Mouse (Mus musculus): Measurements from ENCODE around the gene Tmem131l. TPM values are rescaled to one million over a fixed set of nuclear protein-coding genes. Genes with fewer than 3 reads are reported as not detected.

Tmem131l gene
- polyA plus RNA-seq, 1 experiment from 2014 or later, result 123 TPM

- H3K36me3 ChIP-seq (ENCODE audit: control insufficient read depth, insufficient read depth, low read length), result no peaks in the 10 kb centered on the region
- H3K4me3 ChIP-seq (ENCODE audit: low read depth, low read length), result no peak overlapping the region
- WGBS, result 18% methylated on average over 8 of the region's 8 CpGs
- no peak overlapping the region for H3K9ac ChIP-seq (ENCODE audit: low read length)
- H3K27ac ChIP-seq (ENCODE audit: low read depth, low read length), result peak overlapping the region; percentile 67
- ATAC-seq (peak; percentile 74), DNase-seq (ENCODE audit: low spot score) (peak; percentile 84)
- peaks cover 90% of the 10 kb centered on the region for H3K4me1 ChIP-seq (ENCODE audit: control insufficient read depth, insufficient read depth, low read length)
- no peaks in the 10 kb centered on the region for H3K27me3 ChIP-seq (replicated peaks; ENCODE audit: control insufficient read depth, insufficient read depth, low read length)
- no peaks in the 10 kb centered on the region for H3K9me3 ChIP-seq (replicated peaks; ENCODE audit: control insufficient read depth, low read length)
- no peak overlapping the region for H3K4me2 ChIP-seq (ENCODE audit: low read length)
Measured at GRCm38 (mm10) chr3:83994217-83994839, 45.6 kb downstream of the Tmem131l start.

DNA sequence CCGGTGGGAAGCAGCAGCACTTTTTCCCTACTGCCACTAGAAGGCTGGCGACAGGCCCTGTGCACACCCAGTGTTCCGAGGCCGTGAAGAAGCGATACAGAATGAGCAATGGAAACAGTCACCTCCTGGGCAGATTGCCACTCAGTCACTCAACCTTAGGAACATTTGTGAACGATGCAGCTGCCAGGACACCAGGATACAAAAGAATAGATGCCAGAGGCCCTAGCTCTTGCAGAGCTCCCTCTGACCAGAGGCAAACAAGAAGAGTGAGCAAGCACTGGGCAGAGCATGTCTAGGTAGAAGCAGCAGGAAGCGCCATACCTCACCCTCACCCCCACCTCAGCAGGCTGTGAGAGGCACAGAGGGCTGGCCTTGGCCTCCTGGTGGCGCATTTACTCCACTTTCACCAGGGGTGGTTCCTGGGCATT is 46.9 kb downstream of the Tmem131l start:
- peak; percentile 93 for DNase-seq (ENCODE audit: low spot score)
- no peak overlapping the region for H3K4me2 ChIP-seq (ENCODE audit: low read length)
- peak overlapping the region; percentile 80 for H3K27ac ChIP-seq (ENCODE audit: low read depth, low read length)
- no peak overlapping the region for H3K9ac ChIP-seq (ENCODE audit: low read length)
- ATAC-seq, result peak; percentile 45
- H3K9me3 ChIP-seq (replicated peaks; ENCODE audit: control insufficient read depth, low read length), result no peaks in the 10 kb centered on the region
- WGBS, result 27% methylated on average over 8 of the region's 8 CpGs
- peaks cover 99% of the 10 kb centered on the region for H3K4me1 ChIP-seq (ENCODE audit: control insufficient read depth, insufficient read depth, low read length)
- H3K27me3 ChIP-seq (replicated peaks; ENCODE audit: control insufficient read depth, insufficient read depth, low read length), result no peaks in the 10 kb centered on the region
- H3K36me3 ChIP-seq (ENCODE audit: control insufficient read depth, insufficient read depth, low read length), result no peaks in the 10 kb centered on the region
- no peak overlapping the region for H3K4me3 ChIP-seq (ENCODE audit: low read depth, low read length)

- Histone ChIP-seq H3K4me3 (ENCODE audit: low read depth, low read length) (no peak overlapping the region), H3K27me3 (replicated peaks; ENCODE audit: control insufficient read depth, insufficient read depth, low read length) (no peaks in the 10 kb centered on the region), H3K36me3 (ENCODE audit: control insufficient read depth, insufficient read depth, low read length) (no peaks in the 10 kb centered on the region), H3K4me2 (ENCODE audit: low read length) (no peak overlapping the region), H3K9me3 (replicated peaks; ENCODE audit: control insufficient read depth, low read length) (no peaks in the 10 kb centered on the region), H3K9ac (ENCODE audit: low read length) (no peak overlapping the region), H3K4me1 (ENCODE audit: control insufficient read depth, insufficient read depth, low read length) (peaks cover 95% of the 10 kb centered on the region), H3K27ac (ENCODE audit: low read depth, low read length) (0 out of 2 replicates have a peak overlapping the region, but pooled peaks have one; percentile 14)
- WGBS, result 86% methylated on average over 8 of the region's 8 CpGs
- DNase-seq (ENCODE audit: low spot score) (no peak), ATAC-seq (no peak)
Measured at GRCm38 (mm10) chr3:83991691-83992524, 48.1 kb downstream of the Tmem131l start.

- no peaks in the 10 kb centered on the region for H3K27me3 ChIP-seq (replicated peaks; ENCODE audit: control insufficient read depth, insufficient read depth, low read length)
- H3K4me2 ChIP-seq (ENCODE audit: low read length), result no peak overlapping the region
- H3K9ac ChIP-seq (ENCODE audit: low read length), result 0 out of 2 replicates have a peak overlapping the region, but pooled peaks have one; percentile 1
- H3K27ac ChIP-seq (ENCODE audit: low read depth, low read length), result no peak overlapping the region
- no peaks in the 10 kb centered on the region for H3K9me3 ChIP-seq (replicated peaks; ENCODE audit: control insufficient read depth, low read length)
- DNase-seq (ENCODE audit: low spot score), result no peak
- no peak overlapping the region for H3K4me3 ChIP-seq (ENCODE audit: low read depth, low read length)
- H3K4me1 ChIP-seq (ENCODE audit: control insufficient read depth, insufficient read depth, low read length), result peaks cover 95% of the 10 kb centered on the region
- H3K36me3 ChIP-seq (ENCODE audit: control insufficient read depth, insufficient read depth, low read length), result no peaks in the 10 kb centered on the region
- 18% methylated on average over 4 of the region's 4 CpGs for WGBS
- no peak for ATAC-seq
Measured at GRCm38 (mm10) chr3:83988214-83988613, 51.8 kb downstream of the Tmem131l start.

- ATAC-seq (no peak), DNase-seq (ENCODE audit: low spot score) (no peak)
- no peak overlapping the region for H3K9ac ChIP-seq (ENCODE audit: low read length)
- H3K9me3 ChIP-seq (replicated peaks; ENCODE audit: control insufficient read depth, low read length), result no peaks in the 10 kb centered on the region
- H3K4me1 ChIP-seq (ENCODE audit: control insufficient read depth, insufficient read depth, low read length), result peaks cover 95% of the 10 kb centered on the region
- no peak overlapping the region for H3K4me3 ChIP-seq (ENCODE audit: low read depth, low read length)
- no peak overlapping the region for H3K4me2 ChIP-seq (ENCODE audit: low read length)
- H3K36me3 ChIP-seq (ENCODE audit: control insufficient read depth, insufficient read depth, low read length), result no peaks in the 10 kb centered on the region
- H3K27me3 ChIP-seq (replicated peaks; ENCODE audit: control insufficient read depth, insufficient read depth, low read length), result no peaks in the 10 kb centered on the region
- 74% methylated on average over 8 of the region's 8 CpGs for WGBS
- no peak overlapping the region for H3K27ac ChIP-seq (ENCODE audit: low read depth, low read length)
Measured at GRCm38 (mm10) chr3:83987533-83988112, 52.4 kb downstream of the Tmem131l start.

GRCm38 (mm10) chr3:83986740-83987139 is 53.2 kb downstream of the Tmem131l start:
- Histone ChIP-seq H3K4me3 (ENCODE audit: low read depth, low read length) (no peak overlapping the region), H3K27ac (ENCODE audit: low read depth, low read length) (0 out of 2 replicates have a peak overlapping the region, but pooled peaks have one; percentile 90), H3K27me3 (replicated peaks; ENCODE audit: control insufficient read depth, insufficient read depth, low read length) (no peaks in the 10 kb centered on the region), H3K36me3 (ENCODE audit: control insufficient read depth, insufficient read depth, low read length) (no peaks in the 10 kb centered on the region), H3K9me3 (replicated peaks; ENCODE audit: control insufficient read depth, low read length) (no peaks in the 10 kb centered on the region), H3K4me2 (ENCODE audit: low read length) (no peak overlapping the region), H3K4me1 (ENCODE audit: control insufficient read depth, insufficient read depth, low read length) (peaks cover 90% of the 10 kb centered on the region), H3K9ac (ENCODE audit: low read length) (no peak overlapping the region)
- ATAC-seq (no peak), DNase-seq (ENCODE audit: low spot score) (no peak)
- 75% methylated on average over 3 of the region's 3 CpGs for WGBS

GRCm38 (mm10) chr3:83985426-83985825 is 54.5 kb downstream of the Tmem131l start:
- 27% methylated on average over 6 of the region's 6 CpGs for WGBS
- Histone ChIP-seq H3K27ac (ENCODE audit: low read depth, low read length) (peak overlapping the region; percentile 90), H3K4me2 (ENCODE audit: low read length) (no peak overlapping the region), H3K9me3 (replicated peaks; ENCODE audit: control insufficient read depth, low read length) (no peaks in the 10 kb centered on the region), H3K9ac (ENCODE audit: low read length) (no peak overlapping the region), H3K4me3 (ENCODE audit: low read depth, low read length) (no peak overlapping the region), H3K4me1 (ENCODE audit: control insufficient read depth, insufficient read depth, low read length) (peaks cover 87% of the 10 kb centered on the region), H3K36me3 (ENCODE audit: control insufficient read depth, insufficient read depth, low read length) (no peaks in the 10 kb centered on the region), H3K27me3 (replicated peaks; ENCODE audit: control insufficient read depth, insufficient read depth, low read length) (no peaks in the 10 kb centered on the region)
- DNase-seq (ENCODE audit: low spot score) (peak; percentile 77), ATAC-seq (peak; percentile 13; the same call in 1 of the 2 replicates)

- Histone ChIP-seq H3K9me3 (replicated peaks; ENCODE audit: control insufficient read depth, low read length) (no peaks in the 10 kb centered on the region), H3K27me3 (replicated peaks; ENCODE audit: control insufficient read depth, insufficient read depth, low read length) (no peaks in the 10 kb centered on the region), H3K4me2 (ENCODE audit: low read length) (0 out of 2 replicates have a peak overlapping the region, but pooled peaks have one; percentile 10), H3K4me3 (ENCODE audit: low read depth, low read length) (no peak overlapping the region), H3K36me3 (ENCODE audit: control insufficient read depth, insufficient read depth, low read length) (no peaks in the 10 kb centered on the region), H3K4me1 (ENCODE audit: control insufficient read depth, insufficient read depth, low read length) (peaks cover 84% of the 10 kb centered on the region), H3K27ac (ENCODE audit: low read depth, low read length) (peak overlapping the region; percentile 90), H3K9ac (ENCODE audit: low read length) (no peak overlapping the region)
- WGBS, result 29% methylated on average over 4 of the region's 4 CpGs
- DNase-seq (ENCODE audit: low spot score) (peak; percentile 81), ATAC-seq (peak; percentile 42)
Measured at GRCm38 (mm10) chr3:83984379-83984778, 55.6 kb downstream of the Tmem131l start.

All from forebrain, embryonic 14.5 days (tissue).